Mouse (Mus musculus) frontal cortex, postnatal 36 days (tissue): ENCODE measurements at regions not wholly inside any gene's neighbourhood (a gene's known extent, or its start where the extent isn't known, plus 50 kb on each side); places are given as distances from the start of the nearest gene placed in this dataset.
A peak's percentile ranks its signal among the peaks of the same experiment; 100 is the strongest.
"Not testable (repeated sequence)": the region's sequence is repeated elsewhere in the genome, so short reads cannot be mapped to it uniquely, and the experiment has no call there.

Experiments used
- DNase-seq, 2 experiments: peaks; one replicate each; pipeline ENCODE4 v3.0.0; 2022; ENCODE audit warnings: low spot score in 2 of 2

DNA sequence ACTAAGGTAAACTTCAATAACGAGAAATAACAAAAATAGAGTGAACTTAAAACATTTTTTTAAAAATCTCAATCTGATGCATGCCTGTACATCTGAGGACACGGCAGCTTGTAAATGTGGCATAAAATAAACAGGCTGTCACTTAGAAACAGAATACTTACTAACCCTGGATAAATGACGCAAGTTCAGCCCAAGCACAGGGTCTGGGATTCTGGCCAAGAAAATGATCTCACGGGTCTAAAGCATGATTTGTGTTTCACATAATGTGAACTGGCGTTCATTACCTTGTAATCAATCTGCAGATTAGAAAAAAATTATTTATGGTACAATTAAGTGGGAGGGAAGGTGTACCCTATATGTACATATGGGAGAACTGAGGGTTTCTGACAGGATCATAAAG, 512.1 kb upstream of the Vrk2 start:
- DNase-seq: peak in 1 of 2 experiments; percentile 1

DNA sequence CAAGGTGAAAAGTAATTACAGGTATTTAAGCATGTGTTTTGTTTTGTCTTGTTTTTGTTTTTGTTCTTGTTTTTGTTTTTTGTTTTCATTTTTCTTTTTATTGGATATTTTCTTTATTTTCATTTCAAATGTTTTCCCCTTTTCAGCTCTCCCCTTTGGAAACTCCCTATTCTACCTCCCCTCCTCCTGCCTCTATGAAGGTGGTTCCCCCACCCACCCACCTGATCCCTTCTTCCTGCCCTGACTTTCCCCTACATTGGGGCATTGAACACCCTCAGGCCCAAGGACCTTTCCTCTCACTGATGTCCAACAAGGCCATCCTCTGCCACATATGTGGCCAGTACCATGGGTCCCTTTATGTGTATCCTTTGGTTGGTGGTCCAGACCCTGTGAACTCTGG, 509.1 kb upstream of the Vrk2 start:
- DNase-seq: no peak

DNA sequence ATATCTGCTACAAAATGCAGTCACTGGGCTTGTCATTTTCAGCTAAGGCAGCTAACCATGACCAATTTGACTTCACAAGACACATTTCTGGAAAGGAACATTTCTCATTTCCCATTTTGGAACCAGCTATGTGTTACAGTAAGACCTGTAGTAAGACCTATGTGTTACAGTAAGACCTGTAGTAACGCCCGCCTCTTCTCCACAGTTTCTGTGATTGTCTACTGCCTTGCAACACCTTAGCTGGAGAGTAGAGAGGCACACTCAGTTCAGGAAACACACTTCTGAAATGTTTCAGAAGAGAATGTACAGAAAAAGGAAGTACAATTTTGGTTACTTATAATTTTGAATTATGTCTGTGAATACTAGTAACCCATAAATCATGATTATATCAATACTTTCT, 508.2 kb upstream of the Vrk2 start:
- DNase-seq: no peak

DNA sequence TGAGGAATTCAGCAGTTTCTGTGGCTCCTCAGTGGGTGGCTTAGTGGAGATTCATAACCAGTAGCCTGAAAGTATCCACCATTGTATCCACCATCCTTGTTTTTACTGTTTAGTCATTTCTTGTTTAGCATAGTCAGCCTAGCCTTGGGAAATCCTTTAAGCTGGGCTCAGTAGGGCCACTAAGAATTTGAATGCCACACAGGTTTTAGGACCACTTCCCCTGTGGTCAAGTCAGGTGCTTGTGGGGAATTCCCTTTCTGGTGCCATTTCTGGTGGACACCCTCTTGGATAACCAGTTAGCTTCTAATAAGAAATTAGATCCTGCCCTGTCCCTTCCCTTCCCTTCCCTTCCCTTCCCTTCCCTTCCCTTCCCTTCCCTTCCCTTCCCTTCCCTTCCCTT, 502.8 kb upstream of the Vrk2 start:
- DNase-seq: no peak

DNA sequence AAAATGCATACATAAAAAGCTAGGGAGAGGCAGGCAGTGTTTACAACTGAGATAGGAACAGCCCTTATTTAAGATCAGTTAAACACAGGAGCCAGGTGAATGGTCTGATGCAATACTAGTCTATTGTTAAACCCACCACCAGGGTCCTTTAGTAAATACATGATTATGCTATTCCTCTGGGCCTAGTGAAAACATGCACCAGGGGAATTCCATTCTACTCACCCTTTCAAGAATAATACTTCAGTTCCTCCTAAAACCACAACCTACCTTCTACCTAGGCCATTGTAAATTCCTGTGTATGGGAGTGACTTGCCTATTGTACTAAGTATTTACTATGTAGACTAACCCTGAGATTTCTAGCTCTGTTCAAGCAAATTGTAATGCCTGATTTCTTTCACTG, 501.7 kb upstream of the Vrk2 start:
- DNase-seq: not testable (repeated sequence)

DNA sequence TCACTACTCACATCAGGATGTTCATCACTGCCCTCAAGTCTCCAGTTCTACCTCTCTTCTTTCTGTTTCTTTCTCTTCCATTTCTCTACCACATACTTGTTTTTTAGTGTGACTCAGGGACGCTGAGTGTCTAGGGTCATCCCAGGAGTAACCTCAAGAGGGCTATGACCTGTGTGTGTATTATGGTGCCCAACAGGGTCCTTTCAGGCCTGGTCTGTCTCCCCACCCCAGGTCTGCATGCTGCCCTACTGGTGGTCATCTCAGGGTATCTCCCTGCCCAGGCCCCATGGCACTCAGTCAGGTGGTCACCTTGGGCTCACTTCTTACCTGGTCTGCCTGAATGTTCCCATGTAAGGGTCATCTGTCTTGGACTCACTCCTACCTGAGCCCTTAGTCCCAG, 492.7 kb upstream of the Vrk2 start:
- DNase-seq: no peak

DNA sequence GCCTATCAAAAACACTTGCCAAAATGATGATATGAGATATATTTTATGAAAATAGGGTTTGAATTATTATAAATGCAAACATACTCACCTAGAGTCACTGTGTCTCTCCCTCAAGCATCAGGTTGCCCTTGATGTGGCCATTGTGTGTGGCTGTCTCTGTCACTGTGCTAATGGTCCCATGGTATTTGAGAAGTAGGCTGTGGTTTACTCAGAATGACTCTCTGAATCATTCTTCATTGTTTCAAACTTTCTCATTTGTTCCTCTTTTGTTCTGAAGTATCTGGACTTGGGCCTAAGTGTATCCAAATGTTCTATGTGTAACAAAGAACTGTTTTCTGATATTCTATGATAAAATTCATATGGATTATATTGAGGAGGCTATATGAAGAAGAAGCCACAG, 487.4 kb upstream of the Vrk2 start:
- DNase-seq: no peak

DNA sequence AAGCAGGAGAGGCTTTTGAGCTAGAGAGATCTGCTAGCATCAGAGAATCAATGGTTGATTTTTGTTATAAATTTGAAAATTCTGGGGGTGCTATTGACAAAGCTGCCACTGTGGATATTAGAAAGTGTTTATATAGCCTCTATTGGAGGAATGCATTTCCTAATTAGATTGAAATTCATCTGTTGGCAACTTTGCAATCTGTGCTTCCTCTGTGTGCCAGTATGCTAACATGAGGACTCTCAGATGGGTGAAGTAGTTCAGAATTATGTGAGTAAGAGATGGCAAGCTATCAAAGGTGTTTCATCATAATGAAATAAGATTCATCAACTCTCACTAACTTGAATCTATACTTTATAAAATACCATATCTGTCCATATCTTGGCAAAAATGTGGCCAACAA, 476.6 kb upstream of the Vrk2 start:
- DNase-seq: no peak

DNA sequence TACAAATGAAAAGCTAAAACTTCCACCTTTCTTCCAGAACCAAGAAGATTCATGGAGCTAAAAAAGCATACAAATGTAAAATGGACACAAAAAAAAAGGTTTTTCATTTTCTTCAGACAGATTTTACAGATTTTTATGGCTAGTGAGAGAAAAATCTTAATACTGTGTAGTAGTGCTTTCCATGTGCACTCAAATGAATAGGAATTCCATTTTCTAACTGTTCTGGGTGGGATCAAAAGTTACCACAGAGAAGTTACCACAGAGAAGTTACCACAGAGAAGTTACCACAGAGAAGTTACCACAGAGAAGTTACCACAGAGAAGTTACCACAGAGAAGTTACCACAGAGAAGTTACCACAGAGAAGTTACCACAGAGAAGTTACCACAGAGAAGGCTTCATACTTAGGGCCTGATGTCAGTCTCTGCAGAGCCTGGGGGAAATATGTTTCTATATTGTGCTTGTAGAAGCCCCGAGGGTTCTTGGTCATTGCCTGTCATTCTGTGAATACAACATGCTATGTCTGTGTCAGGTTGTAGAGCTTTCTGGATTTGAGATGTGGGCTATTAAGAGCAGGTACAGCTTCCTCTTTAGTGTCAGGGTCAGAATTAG, 433.5 kb upstream of the Vrk2 start:
- no peak for DNase-seq

DNA sequence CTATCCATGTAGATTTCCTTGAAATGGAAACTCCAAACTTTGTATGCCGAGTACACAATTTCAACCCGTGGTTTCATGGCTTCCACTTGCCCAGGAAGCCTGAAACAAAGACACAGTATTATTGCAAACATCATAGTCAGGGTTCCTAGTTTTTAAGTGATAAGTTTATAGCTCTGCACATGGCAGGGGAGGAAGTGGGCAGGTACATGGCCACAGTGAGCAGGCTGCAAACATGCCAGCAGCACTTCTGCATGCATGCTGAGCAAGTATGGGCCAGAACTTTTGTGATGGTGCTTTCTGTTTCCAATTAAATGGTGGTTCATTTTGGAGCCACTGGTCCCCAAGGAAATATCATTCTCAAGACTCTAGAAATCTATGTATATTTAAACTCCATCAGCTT, 431.7 kb upstream of the Vrk2 start:
- DNase-seq: no peak

DNA sequence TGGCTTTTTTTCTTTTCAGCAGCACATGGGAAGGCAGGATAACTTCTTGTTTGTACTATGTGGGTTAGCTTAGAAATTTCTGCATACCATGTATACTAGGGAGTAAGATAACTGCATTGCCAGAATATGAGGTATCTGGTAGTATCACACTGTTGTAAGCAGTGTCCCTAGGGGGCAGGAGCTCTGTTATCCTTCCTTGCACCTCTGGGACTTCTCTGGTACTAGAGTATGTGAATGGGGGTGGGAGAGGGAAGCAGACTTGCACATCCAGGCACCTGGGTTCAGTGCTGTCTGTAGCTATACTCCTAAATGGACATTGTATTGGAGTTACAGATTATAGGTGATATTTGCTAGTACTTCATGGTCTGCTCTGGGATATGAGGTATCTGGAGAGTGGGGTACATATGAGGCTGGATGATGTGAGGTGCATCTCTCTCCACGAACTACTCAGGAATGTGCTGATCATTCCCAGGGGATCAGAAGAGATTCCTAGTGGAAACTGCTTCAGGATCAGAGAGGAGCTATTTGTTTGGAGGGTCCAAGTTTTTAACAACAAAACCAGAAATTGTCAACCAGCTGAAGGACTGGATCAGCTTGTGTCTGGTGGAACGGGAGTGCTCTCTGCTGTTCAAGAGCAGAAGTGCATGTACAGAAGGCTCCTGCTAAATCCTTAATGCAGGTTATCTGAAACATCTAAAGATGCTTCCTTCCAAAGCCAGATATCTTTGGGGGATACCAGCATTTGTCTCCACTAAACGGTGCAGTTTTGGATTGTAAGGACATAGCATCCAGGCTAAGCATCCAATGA, 402.7 kb upstream of the Vrk2 start:
- peak; percentile 57 to 83 for DNase-seq

DNA sequence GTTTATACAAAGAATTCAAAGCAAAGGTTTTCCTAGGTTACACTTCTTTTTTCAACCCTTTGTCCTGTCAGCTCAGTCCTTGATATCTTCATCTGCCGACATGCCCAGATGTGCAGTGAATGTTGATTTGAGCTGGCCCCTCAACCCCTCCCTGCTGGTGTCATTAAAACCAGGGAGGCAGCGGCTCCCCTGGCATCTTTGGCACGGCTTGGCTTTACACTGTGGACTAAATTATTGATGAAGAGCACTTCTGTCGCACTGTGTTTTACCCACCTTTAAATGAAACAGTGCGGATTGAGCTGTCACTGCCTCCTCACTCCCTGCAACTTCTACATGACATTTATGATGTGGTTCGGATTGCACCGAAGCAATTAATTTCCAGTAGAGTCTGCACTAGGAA, 387.4 kb upstream of the Vrk2 start:
- DNase-seq: no peak

DNA sequence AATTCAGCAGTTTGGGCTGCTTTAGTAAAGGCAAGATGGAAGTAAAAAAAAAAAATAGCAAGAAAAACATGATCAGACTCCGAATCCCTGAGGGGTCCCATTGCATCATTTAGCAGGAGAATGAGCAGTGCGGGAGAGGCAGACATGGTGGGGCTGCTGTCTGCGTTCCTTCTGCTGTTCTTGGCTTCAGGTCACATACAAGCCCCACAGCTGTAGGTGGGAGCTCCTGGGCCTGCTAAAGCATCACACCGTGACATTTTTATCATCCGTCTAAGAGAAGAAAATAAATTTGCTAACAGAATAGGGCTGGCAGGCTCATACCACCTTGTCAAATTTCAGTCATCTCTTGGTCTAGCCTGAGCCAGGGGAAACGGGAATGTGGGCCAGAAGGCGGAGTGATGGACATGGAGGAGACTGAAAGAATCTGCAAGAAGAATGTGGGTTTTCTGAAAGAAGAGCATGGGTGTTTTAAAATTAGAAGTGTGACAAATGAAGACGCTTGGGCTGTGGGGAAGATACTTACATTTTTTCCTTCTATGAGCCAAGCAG, 378.8 kb upstream of the Vrk2 start:
- peak; percentile 45 to 72 for DNase-seq

DNA sequence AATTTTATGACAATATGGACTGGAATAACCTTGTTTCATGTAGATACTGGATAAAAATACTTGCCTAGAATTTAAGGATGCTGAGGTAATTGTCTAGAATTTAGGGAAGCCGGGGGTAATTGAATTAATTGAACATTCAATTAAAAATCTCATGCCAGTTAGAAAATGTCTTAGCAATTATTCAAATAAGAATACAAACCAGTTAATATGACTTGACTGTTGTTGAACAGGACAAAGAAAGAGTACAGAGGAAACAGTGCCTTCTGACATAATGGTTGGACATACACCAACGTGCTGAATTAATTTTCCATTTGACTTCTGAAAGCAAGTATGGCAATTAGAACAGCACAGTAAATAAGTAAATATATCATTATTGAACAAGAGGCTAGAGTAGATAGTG, 377.4 kb upstream of the Vrk2 start:
- no peak for DNase-seq

DNA sequence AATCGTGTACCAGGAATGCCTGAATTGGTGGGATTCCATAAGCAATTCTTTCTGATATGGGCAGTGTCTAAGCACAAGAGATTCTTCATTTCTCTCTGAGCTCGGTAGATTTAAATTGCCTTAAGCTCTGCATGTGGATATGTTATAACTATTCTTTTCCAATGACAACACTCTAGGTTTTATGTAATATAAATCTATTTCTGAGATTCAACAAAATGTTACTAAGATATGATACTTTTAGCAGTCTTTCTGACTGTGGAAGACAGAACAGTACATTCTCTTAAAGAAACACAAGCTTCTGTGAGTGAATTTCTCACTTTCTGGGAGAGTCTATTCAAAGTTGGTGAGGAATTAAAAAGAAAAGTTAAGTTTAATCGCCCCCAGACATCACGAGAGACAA, 373.6 kb upstream of the Vrk2 start:
- DNase-seq: no peak

DNA sequence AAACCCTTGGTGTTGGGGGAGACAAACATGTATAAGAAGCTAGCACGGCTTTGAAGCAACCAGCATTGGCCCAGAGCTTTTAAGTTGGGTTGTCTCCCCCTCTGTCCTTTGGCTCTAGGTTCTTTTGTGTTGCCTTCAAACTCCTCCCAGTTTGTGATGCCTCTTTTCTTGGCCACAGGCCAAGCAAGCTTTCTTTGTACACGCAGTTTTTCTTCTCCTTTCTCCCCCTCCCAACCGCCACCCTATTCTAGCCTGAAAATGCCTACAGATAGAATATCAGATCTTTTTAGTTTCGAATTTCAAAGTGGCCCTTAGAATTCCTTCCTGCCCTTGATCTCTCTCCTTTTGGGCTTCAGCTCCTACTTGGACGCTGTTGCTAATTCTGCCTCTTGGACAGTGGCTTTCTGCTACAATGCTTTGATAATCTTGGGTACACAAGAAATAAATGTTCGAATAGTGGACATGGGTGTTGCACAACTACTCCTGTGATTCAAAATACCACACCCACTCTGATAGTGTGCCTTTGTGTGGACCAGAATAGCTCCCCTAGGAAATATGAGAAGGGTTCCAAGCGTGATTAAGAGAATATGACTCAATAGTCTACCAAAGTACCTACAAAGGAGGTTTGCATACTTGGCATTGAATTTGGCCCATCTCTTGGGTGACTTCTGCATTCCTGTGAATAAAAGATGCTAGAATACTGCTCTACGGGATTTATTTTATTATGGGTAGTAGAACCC, 369.3 kb upstream of the Vrk2 start:
- no peak for DNase-seq

DNA sequence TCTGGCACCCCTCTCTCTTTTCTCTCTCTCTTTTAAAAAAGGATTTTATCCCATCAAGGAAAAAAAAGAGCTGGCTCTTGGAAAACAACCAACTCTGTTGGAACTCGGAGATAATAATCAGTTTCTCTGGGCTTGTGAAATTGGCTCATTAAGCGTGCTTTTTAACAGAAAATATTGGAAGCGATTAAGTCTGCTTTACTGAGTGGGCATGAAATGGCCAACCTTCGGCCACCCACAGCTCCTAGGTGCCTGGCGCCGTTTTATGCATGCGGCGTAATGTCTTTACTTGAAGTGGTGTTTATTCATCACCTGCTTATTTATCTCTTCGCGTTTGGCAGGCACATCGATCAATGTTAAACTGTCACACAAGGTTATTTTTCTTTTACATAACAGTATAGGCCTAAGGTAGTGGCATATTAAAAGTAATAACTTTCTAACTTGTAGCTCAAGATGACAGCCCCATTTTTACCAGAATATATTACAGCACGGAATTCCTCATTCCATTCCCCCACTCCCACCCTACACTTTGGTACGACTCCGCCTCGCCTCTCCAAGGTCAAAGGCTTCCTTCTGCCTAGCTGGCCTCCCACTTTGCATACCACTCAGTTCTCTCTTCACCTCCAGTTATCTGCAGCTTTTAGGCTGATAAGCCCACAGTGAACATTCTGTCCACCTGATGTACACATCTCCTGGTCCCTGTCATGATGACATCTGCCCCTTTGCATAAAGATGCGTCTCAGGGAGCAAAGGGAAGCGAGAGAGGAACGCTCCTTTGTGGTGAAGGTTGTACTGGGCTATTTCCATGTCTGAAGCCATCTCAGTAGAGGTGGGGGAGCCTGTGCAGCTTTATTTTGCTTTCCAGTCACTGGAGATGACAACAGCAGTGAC, 368.5 kb upstream of the Vrk2 start:
- DNase-seq: no peak

DNA sequence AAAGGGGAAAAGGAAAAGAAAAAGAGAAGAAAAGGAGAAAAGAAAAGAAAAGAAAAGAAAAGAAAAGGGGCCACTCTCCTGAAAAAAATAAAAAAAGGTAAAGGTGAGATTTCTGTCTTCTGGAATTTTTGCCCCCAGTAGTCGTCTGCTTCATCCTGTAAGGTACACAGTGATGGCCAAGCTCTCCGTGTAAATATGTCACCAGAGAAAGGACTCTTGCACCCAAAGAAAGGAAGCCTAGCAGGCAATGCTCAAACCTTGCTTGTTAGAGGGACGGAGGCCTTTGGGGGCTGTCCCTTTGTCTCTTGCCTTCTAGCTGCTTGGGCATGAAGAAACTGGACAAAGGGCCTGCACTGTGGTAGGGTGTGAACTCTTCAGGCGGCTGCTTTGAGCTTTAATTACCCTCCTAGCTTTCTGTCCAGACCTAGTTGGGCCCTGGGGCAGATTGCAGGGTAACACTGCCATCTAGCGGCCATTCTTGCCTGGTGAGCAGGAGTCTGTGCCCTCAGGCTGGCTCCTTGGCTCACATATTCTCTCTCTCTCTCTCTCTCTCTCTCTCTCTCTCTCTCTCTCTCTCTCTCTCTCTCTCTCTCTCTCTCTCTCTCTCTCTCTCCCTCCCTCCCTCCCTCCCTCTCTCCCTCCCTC, 367.7 kb upstream of the Vrk2 start:
- DNase-seq: peak; percentile 93 to 94

DNA sequence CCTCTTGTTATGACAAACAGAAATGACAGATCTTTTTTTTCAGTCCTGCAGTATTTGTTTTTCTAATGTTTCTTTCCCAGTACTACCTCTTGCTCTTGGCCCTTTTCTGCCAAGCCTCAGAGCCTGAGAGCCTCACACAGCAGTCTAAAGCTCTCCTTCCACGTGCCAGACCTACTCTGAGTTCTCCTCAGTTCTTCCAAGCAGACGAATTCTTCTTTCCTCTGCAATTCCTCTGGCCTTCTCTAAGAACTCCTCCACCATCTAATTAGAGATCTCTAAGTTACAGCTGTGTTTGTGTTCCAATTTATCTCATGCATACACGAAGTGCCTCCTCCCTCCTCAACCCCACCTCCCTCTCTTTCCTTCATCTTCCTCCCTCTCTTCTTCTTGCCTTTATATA, 362.4 kb upstream of the Vrk2 start:
- no peak for DNase-seq

DNA sequence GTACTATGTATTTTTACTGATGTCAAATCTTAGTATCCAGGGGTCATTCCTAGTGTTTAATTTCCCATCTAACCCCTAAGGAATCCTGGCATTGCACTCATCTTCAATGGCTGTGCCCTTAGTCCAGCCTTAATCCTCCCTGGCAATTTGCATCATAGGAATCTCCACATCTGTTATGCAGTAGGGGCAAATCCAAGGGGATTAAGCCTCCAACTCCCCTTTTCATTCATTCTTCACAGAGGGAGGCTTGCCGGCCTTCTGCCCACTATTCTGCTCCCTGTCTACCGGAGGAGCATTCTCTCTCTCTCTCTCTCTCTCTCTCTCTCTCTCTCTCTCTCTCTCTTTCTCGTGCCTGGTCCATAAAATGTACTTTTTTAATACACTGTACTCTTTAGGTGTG, 338.0 kb upstream of the Vrk2 start:
- DNase-seq: no peak

DNA sequence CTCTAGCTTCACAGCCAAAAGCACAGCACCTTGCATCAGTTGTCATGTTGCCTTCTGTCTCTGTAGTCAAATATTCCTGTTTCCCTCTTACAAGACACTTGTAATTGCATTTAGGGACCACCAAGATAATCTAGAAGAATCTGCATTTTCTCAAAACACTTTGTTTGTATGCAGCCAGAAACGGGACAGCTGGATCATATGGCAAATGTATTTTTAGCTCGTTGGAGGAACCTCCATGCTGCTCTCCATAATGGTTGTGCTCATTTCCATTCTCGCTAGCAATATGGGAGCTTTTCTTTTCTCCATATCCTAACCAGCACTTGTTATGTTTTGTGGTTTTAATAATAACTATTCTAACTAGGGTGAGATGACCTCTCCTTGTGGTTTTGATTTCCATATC, 313.3 kb upstream of the Vrk2 start:
- DNase-seq: no peak
